Mouse (Mus musculus) gastrocnemius, postnatal 4 days (tissue): Measurements from ENCODE around the gene Ptbp1. TPM values are rescaled to one million over a fixed set of nuclear protein-coding genes. Genes with fewer than 3 reads are reported as not detected.

Source experiments
- DNase-seq, 2 experiments: peaks; one replicate each; pipeline ENCODE4 v3.0.0; 2021 to 2022; ENCODE audit warnings: low spot score in 2 of 2, mixed read lengths in 2 of 2
- long read RNA-seq, 2 experiments: library from polyadenylated mRNA; stranded (forward); transcript quantifications; one replicate each; pipeline ENCODE4 v2.0.0; 2021
- total RNA-seq, 2 experiments: library from RNA; stranded (reverse); gene quantifications; 2 replicates each; pipeline ENCODE4 v1.2.3; 2021

Gene Ptbp1
- 100 to 1,000 TPM; 167 to 170 TPM for total RNA-seq
- long read RNA-seq, experiment 1, transcript Ptbp1-206 (13 exons, 3,169 nt): major isoform, 31 of 80 reads
- long read RNA-seq, experiment 1, transcript Ptbp1-216 (14 exons, 3,110 nt): minor isoform, 28 of 80 reads
- long read RNA-seq, experiment 1, partial matches to known transcripts: 14 of 80 reads
- long read RNA-seq, experiment 1, other reads (novel, unspliced or antisense): 4 of 80 reads
- long read RNA-seq, experiment 2, transcript Ptbp1-206 (13 exons, 3,169 nt): major isoform, 42 of 72 reads
- long read RNA-seq, experiment 2, transcript Ptbp1-216 (14 exons, 3,110 nt): minor isoform, 17 of 72 reads
- long read RNA-seq, experiment 2, partial matches to known transcripts: 4 of 72 reads
- long read RNA-seq, experiment 2, other reads (novel, unspliced or antisense): 6 of 72 reads

DNA sequence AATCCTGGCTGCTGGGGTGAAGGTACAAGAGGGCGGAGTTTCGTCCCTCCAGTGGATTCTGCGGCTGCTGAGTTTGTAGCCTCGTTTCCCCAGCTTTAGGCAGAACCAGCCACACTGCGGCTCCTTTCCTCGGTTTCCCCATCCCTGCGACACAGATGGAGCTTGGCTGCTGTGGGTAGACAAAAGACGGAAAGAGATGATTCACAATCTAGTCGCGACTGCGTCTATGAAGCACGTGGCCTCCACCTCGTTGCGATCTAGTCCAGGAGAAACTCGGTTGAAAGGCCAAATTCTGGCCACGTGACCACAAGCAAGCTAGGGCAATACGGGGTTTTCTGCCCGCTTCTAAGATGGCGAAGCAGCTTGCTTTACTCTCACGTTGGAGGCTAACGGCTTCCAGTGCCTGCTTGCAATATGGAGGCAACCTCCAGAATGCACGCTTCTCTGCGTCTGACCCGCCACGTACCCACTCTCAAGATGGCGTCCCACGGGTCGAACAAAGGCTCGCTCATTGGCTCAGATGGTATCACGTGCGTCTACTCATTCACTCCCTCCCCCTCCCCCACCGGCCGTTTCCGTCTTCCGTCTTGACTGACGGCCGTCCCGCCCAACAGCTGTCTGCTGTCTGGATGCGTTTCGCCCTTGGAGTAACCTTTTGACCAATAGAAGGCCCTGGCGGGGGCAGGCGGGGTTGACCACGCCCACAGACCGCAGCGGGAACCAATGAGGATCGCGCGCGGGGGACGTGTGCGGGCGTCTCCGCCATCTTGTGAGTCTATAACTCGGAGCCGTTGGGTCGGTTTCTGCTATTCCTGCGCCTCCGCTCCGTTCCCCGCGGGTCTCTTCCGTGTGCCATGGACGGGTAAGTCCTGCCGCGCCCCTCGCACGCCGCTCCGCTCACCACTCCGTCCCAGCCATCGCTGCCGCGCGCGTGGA, at the start of gene Ptbp1:
Ptbp1 (plus strand) TSS at position 568 of the 936 bp plus-strand sequence.
- peak; percentile 98 to 100 for DNase-seq

DNA sequence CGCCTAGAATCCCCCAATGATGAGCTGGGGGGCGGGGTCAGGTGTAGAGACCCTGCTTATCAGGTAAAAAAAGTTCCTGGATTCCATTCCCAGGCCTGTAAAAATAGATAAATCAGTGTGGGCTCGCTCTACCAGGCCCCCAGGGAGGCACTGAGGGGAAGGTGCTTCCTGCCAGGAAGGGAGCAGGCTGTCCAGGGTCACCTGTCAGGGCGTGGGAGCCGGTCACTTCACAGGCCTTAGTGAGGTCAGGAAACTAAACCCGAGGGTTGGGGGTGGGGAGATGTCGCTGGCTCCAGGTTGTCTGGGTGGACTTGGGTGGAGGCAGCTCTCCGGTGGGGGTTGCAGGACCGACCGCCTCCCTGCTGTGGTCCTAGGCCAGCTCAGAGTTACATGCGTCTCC, 48.6 kb upstream of the Ptbp1 start:
- DNase-seq: no peak

DNA sequence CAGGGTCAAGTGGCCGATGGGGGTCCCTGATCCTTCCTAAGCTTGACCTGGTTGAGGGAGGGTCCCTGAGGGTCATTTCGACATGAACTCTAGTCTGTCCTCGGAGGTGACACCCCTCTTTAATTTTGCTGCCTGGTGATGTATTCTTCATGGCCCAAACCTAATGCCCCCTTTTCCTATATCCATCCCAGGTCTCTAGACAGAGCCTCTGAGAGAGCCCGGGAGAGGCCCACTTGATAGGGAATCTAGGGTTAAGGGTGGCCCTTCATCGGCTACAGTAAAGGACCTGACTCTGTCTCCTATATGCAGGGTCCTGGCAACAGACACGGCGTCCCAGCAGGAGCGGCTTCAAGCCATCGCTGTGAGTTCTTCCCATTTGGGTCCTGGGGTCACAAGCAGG, 47.9 kb upstream of the Ptbp1 start:
- DNase-seq: no peak

DNA sequence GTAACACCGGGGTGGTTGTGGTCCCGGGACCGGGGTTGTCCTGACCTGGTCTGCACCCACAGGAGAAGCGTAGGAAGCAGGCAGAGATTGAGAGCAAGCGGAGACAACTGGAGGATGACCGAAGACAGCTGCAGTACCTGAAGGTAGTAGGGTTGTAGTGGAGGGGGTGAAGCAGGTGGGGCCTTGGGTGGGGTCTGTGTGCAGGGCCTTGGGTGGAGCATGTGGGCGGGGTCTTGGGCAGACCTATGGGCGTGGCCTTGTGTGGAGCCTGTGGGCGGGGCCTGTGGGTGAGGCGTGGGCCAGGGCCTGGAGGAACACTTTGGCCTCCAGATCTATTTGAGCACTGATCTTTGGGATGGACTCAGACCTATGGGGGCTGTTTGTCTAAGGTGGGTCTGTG, 47.3 kb upstream of the Ptbp1 start:
- DNase-seq: no peak

DNA sequence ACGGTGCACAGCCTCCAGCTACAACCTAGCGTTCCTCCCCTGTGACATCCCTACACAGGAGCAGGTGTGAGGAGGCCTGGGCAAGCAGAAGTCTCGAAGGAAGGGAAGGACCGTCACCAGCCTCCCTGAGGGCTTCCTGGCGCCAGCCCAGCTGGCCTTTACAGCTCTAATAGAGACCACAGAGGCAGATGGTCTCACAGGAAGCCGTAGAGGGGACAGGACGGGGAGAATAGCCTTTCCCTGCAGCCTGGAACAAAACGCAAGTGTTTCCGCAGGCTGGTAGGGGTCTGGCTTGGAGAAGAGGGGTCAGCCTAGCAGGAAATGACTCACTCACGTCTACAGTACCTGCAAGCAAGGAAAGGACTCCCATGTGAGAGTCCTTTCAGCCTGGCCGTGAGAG, 46.4 kb upstream of the Ptbp1 start:
- no peak for DNase-seq

DNA sequence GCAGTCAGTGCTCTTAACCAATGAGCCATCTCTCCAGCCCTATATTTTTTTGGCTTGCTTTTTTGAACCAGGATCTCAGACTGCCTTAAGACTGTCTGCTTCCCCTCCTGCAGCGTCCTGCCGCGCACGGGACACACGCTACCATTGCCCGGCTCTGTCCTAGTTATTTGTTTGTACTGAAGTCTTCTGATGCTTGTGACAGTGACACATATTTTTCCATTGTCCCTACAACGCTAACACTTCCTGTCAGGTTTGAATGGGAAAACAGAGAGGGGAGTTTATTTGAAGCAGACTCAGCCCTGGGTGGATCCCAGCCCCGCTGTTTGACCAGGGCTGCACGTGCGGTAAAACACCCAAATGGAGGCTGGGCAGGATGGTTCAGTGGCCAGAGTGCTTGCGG, 45.5 kb upstream of the Ptbp1 start:
- no peak for DNase-seq

DNA sequence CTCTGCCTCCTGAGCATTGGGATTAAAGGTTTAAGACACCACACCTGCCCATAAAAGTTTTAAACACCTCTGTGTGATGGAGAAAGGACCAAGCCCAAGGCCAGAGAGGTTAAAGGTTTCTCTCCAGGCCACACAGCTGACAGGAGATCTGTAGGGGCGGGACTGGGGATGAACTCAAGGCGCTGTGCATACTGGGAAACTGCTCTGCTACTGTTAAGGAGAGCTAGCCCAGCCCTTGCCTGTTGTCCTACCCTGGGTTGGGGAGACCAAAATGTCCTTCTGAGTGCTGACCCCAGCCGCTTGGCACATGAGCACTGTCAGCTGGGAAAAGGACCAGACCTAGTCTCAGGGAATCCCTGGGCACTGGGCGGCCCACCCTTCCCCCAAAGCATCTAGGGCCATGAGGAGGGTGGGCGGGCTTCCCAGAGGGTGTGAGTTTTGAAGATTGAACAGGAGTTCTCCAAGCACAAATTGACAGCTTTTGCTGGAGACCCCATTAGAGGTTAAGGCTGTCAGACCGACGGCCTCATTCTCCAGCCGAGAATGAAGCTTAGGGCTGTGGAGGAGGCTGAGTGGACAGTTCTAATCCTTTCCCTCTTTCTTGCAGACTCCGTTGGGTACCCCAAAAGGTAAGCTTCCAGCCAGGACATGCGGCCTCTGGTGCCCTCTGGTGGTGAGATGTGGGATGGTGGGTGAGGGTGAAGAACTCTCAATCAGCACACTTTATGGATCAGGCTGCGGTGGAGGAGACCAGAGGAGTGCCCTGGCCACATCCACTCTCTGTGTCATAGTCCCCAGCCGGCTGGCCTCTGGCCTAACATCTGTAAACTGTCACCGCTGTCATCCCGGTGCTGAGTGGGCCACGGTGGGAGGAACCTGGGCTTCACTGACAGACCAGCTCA, 42.2 kb upstream of the Ptbp1 start:
- DNase-seq: peak; percentile 70 to 83

DNA sequence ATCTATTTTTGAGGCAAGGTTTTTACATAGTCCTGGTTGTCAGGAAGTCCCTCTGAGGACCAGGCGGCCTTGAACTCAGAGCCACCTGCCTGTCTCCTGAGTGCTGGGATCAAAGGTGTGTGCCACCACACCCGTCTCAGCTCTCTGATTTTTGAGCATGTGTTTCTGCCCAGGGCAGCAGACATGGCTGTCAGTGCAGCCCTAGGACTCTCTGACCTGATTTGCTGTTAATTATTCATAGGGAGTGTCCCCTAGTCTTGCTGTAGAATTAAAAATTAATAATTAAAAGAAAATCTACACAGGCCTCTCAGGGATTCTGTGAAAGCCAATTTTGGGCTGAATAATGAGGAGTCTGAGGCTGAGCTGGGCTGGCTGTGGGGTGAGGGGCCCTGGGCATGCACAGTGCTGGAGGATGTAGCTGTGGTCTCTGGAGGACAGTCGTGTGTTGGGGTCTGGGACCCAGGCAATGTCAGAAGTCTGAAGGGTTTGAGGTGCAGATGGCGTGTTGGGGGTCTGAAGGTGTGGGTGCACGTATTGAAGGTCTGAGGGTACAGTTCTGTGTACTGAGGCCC, 39.9 kb upstream of the Ptbp1 start:
- no peak for DNase-seq

DNA sequence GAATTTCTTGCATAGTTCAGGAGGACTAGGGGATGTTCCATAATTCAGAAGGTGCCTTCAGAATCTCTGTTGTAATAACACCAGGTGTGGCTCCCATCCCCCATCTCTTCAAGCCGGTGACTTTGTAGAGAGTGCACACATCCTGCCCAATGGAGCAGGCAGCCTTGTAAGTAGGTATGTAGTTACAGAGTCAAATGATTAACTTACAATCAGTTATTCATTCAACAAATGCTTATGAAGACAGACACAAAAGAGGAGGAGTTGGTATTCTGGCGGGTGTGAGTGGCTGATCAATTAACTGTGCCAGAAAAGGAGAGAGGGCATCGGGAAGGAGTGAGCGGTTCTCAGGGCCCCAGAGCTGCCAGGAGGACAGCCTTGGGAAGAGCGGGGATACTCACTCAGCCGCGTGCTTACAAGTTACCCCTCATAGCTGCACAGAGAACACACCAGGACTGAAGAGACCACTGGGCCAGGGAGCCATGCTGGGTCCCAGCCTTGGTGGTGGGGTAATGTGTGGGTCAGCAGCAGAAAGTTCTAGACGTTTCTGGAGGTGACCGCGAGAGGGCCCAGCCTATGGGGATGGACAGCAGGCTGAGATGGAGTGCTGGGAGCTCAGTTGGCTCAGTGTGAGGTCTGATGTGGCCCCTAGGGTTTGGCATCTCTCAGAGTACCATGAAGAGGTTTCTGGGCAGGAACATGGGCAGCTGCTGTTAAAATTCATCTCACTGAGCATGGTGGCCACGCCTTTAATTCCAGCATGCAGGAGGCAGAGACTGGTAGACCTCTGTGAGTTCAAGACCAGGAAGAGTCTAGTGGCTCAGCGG, 38.3 kb upstream of the Ptbp1 start:
- DNase-seq: no peak

DNA sequence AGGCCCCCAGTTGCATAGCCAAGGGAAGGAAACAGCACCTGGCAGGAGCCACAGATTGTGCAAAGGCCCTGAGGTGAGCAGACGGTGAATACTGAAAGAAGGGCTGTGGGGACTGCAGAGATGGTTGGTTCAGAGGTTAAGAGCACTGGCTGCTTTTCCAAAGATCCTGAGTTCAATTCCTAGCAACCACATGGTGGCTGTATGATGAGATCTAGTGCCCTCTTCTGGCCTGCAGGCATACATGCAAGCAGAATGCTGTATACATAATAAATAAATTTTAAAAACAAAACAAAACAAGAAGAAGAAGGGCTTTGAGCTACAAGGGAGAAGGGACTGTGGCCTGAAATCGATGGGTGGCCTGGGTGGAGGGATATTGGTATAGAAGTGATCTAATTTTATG, 37.1 kb upstream of the Ptbp1 start:
- DNase-seq: no peak

DNA sequence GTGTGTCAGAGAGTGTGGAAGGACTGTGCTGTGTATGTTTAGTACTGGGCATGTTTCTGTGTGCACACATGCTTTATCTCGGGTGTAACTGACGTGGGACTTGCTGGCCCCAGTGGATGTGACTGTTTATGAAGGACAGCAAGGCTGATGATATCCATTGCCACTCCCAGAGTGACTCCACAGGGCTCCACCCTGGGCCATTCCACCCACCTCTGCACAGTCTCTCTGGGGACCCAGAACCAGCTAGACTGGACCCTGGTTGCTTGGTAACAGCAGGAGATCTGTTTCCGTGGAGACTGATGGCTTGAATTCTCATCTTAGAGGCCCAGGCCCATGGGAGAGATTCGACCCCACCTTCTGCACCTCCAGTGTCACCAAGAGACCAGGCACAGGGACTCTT, 36.0 kb upstream of the Ptbp1 start:
- no peak for DNase-seq

DNA sequence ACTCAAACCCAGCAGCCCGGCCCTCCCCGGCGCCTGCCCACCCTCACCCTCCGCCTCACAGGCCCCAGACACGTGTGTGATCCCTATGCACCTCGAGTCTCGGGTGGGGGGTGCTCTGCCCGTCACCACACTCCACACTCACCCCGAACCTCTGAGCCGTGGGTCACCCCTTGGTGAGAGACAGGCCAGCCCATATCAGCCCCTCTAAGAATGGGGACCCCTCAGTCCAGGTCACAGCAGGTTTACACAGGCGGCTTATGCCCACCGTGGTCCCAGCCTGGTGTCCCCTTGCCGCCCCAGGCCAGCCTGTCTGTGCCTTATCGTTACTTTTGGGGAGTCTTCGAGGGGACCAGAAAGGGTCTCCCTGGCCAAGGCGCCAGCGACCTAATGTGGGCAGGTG, 34.6 kb upstream of the Ptbp1 start:
- DNase-seq: no peak

DNA sequence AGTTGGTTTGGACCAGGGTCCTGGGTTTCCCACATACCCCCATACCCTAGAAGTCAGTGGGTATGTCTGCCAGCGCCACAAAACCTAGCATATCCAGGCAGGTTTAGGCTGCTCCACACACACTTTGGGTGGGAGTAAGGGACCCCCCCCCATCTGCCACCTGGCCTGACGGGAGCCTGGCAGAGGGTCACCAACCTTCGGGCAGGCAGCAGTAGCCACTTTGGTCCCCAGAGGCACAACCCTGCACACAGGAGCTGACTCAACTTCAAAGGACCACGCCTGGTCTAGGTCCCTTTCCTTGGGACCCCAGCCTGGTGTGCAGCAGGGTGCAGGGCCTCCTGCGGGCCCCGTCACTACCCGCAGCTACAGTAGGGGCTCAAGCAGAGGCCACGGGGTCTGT, 34.0 kb upstream of the Ptbp1 start:
- DNase-seq: no peak

DNA sequence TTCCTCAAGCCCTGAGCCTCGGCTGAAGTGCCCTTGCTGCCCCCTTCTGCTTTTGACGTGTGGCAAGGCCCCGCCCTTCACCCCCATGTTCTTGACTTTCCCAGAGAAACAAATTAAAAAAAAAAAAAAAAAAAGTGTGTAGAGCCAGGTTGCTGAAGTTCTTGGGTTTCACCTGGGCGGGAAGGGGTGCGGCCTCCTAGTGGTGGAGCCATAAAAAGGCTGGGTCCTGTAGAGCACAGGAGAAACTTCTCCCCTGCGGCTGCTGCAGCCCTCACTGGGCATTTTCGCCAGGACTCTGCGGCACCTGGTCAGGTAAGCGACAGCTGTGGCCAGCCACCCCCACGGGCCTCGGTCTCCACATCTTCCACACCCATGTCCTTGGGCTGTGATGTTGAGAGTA, 33.4 kb upstream of the Ptbp1 start, which contains the start of gene Misp:
Misp (plus strand) TSS at position 208 of the 400 bp plus-strand sequence.
- DNase-seq: no peak

DNA sequence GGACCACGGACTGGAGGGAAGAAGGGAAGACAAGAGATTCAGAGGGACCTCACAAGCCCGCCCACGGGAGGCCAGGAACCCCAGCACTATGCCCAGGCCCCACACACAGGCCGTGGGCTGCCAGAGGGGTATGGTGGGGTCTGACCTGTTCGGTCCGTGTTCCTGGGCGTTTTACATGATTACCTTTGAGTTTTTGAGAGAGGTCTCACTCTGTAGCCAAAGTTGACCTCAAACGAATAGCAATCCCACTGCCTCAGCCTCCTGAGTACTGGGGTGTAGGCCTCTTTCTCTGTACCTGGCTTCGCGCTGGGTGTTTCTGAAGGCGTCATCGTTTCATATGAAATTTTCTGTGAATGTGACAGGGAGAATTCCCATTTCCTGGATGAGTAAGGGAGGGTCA, 32.5 kb upstream of the Ptbp1 start:
- no peak for DNase-seq

DNA sequence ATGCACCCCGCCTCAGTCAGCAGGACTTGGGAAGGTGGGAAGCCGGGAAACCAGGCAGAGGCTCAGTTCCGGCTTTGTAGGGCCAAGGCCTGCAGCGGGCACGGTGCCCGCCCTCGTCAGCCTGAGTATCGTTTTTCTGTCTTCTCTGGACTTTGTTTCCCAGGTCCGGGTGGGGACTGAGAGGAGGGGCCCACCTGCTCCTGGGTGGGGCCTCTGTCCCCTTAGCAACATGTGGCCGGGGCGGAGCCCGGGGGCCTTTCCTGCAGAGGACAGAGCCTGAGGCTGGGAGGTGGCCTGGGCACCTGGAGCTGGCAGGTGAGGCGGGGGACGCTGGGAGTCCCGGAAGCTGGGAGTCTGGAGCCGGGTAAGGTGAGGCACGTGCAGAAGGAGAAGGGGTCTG, 31.9 kb upstream of the Ptbp1 start:
- DNase-seq: no peak

DNA sequence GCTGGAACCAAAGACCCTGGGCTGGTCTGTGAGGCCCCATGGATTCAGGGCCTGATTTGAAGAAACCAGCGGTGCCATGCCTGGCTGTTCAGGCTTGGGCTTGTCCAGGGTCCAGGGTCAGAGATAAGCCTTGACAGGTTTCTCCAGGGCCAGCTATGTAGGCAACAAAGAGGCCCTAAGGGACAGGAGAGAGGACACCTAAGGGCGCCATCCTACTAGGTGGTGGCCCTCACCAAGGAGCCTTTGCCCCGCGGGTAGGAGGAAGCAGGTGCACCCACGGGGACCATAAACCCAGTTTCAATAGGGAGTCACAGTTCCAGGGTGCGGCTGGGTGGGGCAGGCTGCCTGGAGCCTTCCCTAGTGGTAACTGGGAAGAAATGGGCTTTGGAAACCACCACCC, 31.2 kb upstream of the Ptbp1 start:
- DNase-seq: no peak

DNA sequence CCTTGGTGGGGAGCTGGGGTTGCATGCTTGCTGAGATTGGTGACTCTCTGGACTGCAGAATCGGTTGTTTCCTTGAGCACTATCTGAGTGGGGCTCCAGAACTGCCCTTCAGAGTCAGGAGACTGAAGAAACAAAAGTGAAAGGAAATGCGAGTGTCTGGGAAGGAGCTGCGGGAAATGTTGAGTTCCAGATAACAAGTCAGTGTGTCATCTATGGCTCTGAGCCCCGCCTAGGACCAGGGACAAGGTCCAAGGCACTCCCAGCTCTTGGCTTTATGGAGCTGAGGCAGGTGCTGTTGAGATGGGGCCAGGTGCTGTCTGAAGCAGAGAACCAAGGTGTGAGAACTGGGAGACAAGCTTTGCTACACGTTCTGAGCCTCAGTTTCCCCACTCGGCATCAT, 29.8 kb upstream of the Ptbp1 start:
- no peak for DNase-seq

DNA sequence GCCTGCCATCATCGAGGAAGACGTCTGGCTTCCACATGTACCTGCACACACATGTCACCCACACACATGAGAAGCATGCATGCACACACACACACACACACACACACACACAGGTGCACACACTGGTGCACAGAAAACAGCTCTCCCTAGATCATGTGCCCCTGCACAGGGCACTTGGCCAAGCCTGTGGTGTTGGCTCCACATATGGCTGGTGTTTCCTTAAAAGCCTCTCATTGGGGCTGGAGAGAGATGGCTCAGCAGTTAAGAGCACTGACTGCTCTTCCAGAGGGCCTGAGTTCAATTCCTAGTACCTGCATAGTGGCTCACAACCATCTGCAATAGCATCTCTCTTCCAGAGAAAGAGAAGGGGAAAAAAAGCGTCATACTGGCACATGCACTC, 22.6 kb upstream of the Ptbp1 start:
- no peak for DNase-seq
